Mouse (Mus musculus) mouse trophoblast stem cell (cell line): Measurements from ENCODE around the gene Olfr1097.

ENCODE experiments used
- in situ Hi-C, 2 experiments: fragments of 300-500 bp; cut with MseI, MboI; formaldehyde crosslinking; loops; 2 replicates in 1 of 2; 3 replicates in 1 of 2; pipeline ENCODE4 v1.15.1; 2025

Gene Olfr1097

GRCm38 (mm10) chr2:86892116-86892515 lies at the start of gene Olfr1097:
Olfr1097 (minus strand) TSS chr2:86892216.
- in situ Hi-C loops, result no loop called here

DNA sequence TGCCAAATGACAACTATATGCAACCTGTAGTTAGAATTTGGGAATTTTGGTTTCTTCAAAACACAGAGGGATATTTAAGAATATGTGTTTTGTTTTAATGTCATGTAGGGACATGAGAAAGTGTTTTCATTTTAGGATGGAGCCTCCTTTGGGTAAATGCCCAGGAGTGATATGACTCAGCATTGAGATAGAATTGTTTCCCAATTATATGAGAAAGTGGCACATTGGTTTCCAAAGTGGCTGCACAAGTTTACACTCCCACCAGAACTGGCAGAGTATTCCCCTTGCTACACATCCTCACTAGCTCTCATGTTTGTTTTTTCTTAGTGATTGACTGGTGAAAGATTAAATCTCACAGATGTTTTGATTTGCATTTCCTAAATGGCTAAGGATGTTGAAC lies 34.5 kb upstream of the Olfr1097 start:
- in situ Hi-C loops, result no loop called here

DNA sequence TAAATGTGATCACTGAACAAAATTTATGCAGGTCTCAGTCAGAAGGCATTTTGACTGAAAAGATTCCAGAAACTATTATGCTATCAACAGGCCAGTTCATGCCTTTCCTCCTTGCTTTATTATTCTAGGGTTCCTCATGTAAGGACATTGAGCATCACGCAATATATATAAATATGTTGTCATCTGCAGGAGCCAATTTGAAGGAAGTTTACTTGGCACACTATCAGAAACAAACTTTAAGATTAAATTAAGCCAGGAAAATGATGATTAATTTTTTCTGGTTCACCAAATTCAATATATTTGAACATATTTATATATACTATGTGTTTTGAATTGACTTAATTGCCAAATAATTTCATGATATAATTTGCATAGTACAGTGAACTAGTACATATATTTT lies 32.4 kb upstream of the Olfr1097 start, which contains the start of gene Olfr1098:
Gene Olfr1098, minus strand, starts transcription at position 101 of the 400 bp plus-strand sequence.
- in situ Hi-C loops, result no loop called here

DNA sequence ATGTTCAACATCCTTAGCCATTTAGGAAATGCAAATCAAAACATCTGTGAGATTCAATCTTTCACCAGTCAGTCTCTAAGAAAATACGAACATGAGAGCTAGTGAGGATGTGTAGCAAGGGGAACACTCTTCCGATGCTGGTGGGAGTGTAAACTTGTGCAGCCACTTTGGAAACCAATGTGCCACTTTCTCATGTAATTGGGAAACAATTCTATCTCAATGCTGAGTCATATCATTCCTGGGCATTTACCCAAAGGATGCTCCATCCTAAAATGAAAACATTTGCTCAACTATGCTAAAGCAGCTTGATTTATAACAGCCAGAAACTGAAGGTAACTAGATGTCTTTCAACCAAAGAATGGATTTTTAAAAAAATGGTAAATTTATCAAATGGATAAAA lies 13.6 kb upstream of the Olfr1097 start:
- in situ Hi-C loops, result no loop called here

DNA sequence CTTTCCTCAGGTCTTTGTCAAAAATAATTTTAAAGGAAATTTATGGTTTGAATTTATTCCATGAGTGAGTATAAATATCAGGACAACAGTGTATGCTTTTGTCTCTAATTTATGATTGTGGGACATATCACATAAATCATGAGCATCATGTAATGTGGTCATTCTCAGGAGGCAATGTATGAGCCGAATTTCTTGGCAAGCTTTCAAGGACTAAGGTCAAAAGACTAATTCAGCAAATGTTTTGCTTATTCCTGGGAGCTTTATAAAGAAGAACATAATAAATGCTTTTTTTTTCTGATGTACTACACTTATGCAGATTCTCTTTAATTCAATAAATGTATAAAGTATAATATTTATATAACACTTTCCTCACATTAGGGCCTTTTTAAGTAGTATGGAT lies 17.3 kb downstream of the Olfr1097 start, which contains the start of gene Gm13723:
Gene Gm13723, minus strand, starts transcription at position 101 of the 400 bp plus-strand sequence.
- in situ Hi-C loops, result no loop called here

DNA sequence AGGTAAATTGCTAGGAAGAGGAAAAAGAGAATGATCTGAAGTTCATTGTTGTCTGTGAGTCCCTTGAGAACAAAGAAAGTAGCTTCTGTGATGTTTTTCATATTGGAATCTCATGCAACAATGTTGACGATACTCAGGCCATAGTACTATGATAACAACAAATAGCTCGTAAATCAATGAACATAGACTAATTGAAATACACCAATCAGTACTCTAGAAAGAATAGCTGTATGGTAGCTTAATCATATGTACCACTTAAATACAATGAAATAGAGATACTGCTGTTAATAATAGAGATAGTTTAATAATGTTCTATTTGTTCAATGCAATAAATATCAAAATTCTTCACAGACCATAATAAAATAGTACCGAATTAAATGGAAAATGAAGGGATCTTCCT lies 40.4 kb downstream of the Olfr1097 start, which contains the start of gene Olfr1095:
Gene Olfr1095, minus strand, starts transcription at position 101 of the 400 bp plus-strand sequence.
- in situ Hi-C loops, result no loop called here
